Mouse (Mus musculus) hindbrain, embryonic 11.5 days (tissue): Measurements from ENCODE around the gene Hoxc6. TPM values are rescaled to one million over a fixed set of nuclear protein-coding genes. Genes with fewer than 3 reads are reported as not detected.

Experiments
- ATAC-seq: fragments of 200-750 bp; cut with Nextera tagmentation; 2 replicates; pipeline ENCODE4 v1.8.0; 2017; ENCODE audit warnings: mild to moderate bottlenecking, moderate TSS enrichment, moderate library complexity; ENCODE audit not compliant: low FRiP score
- DNase-seq: peaks from one replicate; pipeline ENCODE4 v3.0.0-alpha.2; 2015; ENCODE audit warnings: low spot score
- H3K27ac ChIP-seq: fragments of 300-500 bp; sonication (generic); 2 replicates; pipeline ENCODE4 v1.5.1; 2014; ENCODE audit warnings: mild to moderate bottlenecking, low read depth, low read length
- H3K27me3 ChIP-seq: fragments of 300-500 bp; sonication (generic); 2 replicates; pipeline ENCODE4 v1.6.1; 2014; ENCODE audit warnings: mild to moderate bottlenecking, low read length, moderate library complexity, mixed read lengths; ENCODE audit not compliant: control insufficient read depth, insufficient read depth
- H3K36me3 ChIP-seq: fragments of 300-500 bp; sonication (generic); 2 replicates; pipeline ENCODE4 v1.6.1; 2014; ENCODE audit warnings: mild to moderate bottlenecking, low read length, moderate library complexity, mixed read lengths; ENCODE audit not compliant: control insufficient read depth, insufficient read depth
- H3K4me1 ChIP-seq: fragments of 300-500 bp; sonication (generic); replicated peaks from 2 replicates; pipeline ENCODE4 v1.6.1; 2014; ENCODE audit warnings: low read length, mixed read lengths; ENCODE audit not compliant: control insufficient read depth, insufficient read depth
- H3K4me2 ChIP-seq: fragments of 300-500 bp; sonication (generic); replicated peaks from 2 replicates; pipeline ENCODE4 v1.6.1; 2014; ENCODE audit warnings: mild to moderate bottlenecking, low read depth, low read length
- H3K4me3 ChIP-seq: fragments of 300-500 bp; sonication (generic); 2 replicates; pipeline ENCODE4 v1.5.1; 2014; ENCODE audit warnings: low read depth, low read length
- H3K9ac ChIP-seq: fragments of 300-500 bp; sonication (generic); 2 replicates; pipeline ENCODE4 v1.6.1; 2014; ENCODE audit warnings: low read depth, low read length
- H3K9me3 ChIP-seq: fragments of 300-500 bp; sonication (generic); 2 replicates; pipeline ENCODE4 v1.6.1; 2016; ENCODE audit warnings: low read length; ENCODE audit not compliant: control insufficient read depth
- WGBS: fragments of 180-500 bp; shearing (Covaris S2); extraction: QIAGEN DNeasy Blood & Tissue Kit; methylation state at CpG from one replicate; pipeline ENCODE4 v1.1.7; 2014; 5-methylcytosine and 5-hydroxymethylcytosine counted together
- polyA plus RNA-seq: library from polyadenylated mRNA; unstranded; fragments of >200 nt; fragmentation: Nextera tagmentation; extraction: Ambion mirVana; gene quantifications from 2 replicates; pipeline ENCODE4 v1.2.1, GENCODE M21; 2014

Hoxc6 gene
- polyA plus RNA-seq, 1 experiment from 2014 or later: 0.45 TPM

DNA sequence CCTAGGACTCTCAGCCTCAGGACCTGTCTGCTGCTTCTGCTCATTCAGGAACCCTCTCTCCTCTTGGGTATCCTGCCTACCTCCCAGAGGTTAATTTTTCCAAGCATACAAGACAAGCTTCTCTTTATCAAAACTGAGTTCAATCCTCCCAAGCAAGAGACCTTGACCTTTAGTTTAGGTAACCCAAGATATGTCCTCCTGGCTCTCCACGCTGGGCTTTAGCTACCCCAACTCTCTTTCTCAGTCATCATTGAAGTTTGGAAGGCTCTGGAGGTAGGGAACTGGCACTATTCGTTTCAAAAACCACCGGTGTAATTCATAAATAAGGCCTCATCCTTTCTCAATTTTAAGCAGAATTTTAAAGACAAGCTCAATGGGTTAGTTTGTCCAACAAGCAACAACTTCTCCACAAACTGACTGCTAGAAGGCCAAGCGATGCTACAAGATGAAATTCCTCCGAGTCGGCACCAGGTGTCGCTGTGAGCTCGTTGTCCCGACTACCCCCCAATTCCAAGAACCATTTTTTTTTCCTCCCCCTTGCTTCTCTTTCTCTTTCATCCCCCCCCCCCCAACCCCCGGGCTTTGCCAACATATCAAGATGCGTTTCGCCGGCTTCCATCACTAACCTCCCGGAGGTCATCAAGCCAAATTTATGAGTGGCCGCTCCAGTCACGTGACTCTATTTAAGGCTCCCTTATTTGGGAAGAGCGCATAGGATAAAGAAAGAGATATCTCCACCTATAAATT, 15.4 kb downstream of the Hoxc6 start:
- Histone ChIP-seq H3K27ac (peak overlapping the region; percentile 90; the same call in 1 of the 2 replicates), H3K27me3 (peaks cover 98% of the 10 kb centered on the region), H3K9me3 (no peaks in the 10 kb centered on the region), H3K4me1 (peaks cover 2% of the 10 kb centered on the region; the same call in 1 of the 2 replicates), H3K4me3 (peak overlapping the region; percentile 46), H3K4me2 (0 out of 2 replicates have a peak overlapping the region, but pooled peaks have one; percentile 36), H3K36me3 (no peaks in the 10 kb centered on the region), H3K9ac (no peak overlapping the region; the same call in 1 of the 2 replicates)
- WGBS: 3% methylated on average over 17 of the region's 17 CpGs
- DNase-seq: peak; percentile 74
- ATAC-seq: peak; percentile 17; the same call in 1 of the 2 replicates

- ATAC-seq (peak; percentile 57), DNase-seq (peak; percentile 64)
- Histone ChIP-seq H3K27me3 (peaks cover 98% of the 10 kb centered on the region), H3K4me3 (peak overlapping the region; percentile 46), H3K4me2 (peak overlapping the region; percentile 36), H3K9me3 (no peaks in the 10 kb centered on the region), H3K4me1 (peaks cover 2% of the 10 kb centered on the region; the same call in 1 of the 2 replicates), H3K9ac (peak overlapping the region; percentile 74), H3K36me3 (no peaks in the 10 kb centered on the region), H3K27ac (peak overlapping the region; percentile 90)
- under 1% methylated on average over 48 of the region's 57 CpGs for WGBS
These were observed 16.3 kb downstream of the Hoxc6 start for GRCm38 (mm10) chr15:103014166-103015008.

DNA sequence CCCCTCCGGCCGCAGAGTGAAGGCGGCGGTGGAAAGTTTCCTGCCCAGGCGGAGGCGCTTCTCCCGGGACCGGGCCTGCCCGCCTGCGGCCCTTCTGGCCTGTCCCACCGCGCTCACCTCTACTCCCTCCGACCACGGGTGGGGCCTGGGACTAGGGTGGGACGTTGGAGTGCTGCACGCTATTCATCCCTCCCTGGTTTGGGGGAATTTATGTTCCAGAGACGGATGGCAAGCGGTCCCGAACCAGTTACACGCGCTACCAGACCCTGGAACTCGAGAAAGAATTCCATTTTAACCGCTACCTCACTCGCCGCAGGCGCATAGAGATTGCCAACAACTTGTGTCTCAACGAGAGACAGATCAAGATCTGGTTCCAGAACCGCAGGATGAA, 16.9 kb downstream of the Hoxc6 start:
- Histone ChIP-seq H3K27ac (peak overlapping the region; percentile 90), H3K36me3 (no peaks in the 10 kb centered on the region), H3K4me1 (peaks cover 2% of the 10 kb centered on the region; the same call in 1 of the 2 replicates), H3K4me2 (peak overlapping the region; percentile 36), H3K9me3 (no peaks in the 10 kb centered on the region), H3K4me3 (peak overlapping the region; percentile 46), H3K27me3 (peaks cover 98% of the 10 kb centered on the region), H3K9ac (peak overlapping the region; percentile 74)
- DNase-seq: no peak
- ATAC-seq: peak; percentile 8; the same call in 1 of the 2 replicates
- under 1% methylated on average over 28 of the region's 28 CpGs for WGBS

GRCm38 (mm10) chr15:103015406-103016166, 17.5 kb downstream of the Hoxc6 start:
- H3K4me1 ChIP-seq: peaks cover 2% of the 10 kb centered on the region; the same call in 1 of the 2 replicates
- H3K36me3 ChIP-seq: no peaks in the 10 kb centered on the region
- peak overlapping the region; percentile 36 for H3K4me2 ChIP-seq
- ATAC-seq: no peak
- peak overlapping the region; percentile 90 for H3K27ac ChIP-seq
- H3K9me3 ChIP-seq: no peaks in the 10 kb centered on the region
- WGBS: 1% methylated on average over 19 of the region's 19 CpGs
- H3K27me3 ChIP-seq: peaks cover 98% of the 10 kb centered on the region
- no peak for DNase-seq
- peak overlapping the region; percentile 46 for H3K4me3 ChIP-seq
- H3K9ac ChIP-seq: peak overlapping the region; percentile 74

DNA sequence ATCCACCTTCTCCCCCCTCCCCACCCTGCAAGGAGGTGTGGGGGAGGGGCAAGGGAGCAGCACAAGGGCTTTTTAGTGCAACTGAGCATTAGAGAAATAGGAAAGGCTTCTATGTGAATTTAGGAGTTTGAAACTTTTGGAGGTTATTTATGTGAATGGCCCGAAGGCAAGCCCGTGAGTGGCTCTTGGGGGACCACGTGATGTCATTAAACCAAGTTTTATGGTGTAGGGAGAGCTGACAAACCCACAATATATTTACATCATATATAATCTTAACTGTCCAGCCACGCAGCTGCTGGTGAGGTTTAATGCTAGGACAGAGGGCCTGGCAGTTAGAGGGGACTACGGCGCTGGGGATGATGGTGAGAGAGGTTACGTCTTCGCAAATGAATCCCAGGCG, 20.6 kb downstream of the Hoxc6 start, which contains the start of gene Hoxc4:
TSS of gene Hoxc4 (plus strand) at position 299 of the 400 bp plus-strand sequence.
- Histone ChIP-seq H3K27me3 (peaks cover 98% of the 10 kb centered on the region), H3K4me1 (no peaks in the 10 kb centered on the region), H3K4me3 (peak within 1 kb of the TSS; percentile 15), H3K27ac (0 out of 2 replicates have a peak within 1 kb of the TSS, but pooled peaks have one; percentile 30), H3K9me3 (no peaks in the 10 kb centered on the region), H3K36me3 (no peaks in the 10 kb centered on the region), H3K4me2 (peak within 1 kb of the TSS; percentile 36), H3K9ac (peak within 1 kb of the TSS; percentile 35; the same call in 1 of the 2 replicates)
- ATAC-seq: no peak
- WGBS: 3% methylated on average over 9 of the region's 9 CpGs
- DNase-seq: no peak

GRCm38 (mm10) chr15:103020899-103021418, 22.9 kb downstream of the Hoxc6 start:
- under 1% methylated on average over 8 of the region's 8 CpGs for WGBS
- no peak overlapping the region for H3K27ac ChIP-seq
- no peaks in the 10 kb centered on the region for H3K36me3 ChIP-seq
- H3K9ac ChIP-seq: no peak overlapping the region
- ATAC-seq (no peak), DNase-seq (no peak)
- H3K27me3 ChIP-seq: peaks cover 97% of the 10 kb centered on the region
- no peak overlapping the region for H3K4me3 ChIP-seq
- no peaks in the 10 kb centered on the region for H3K4me1 ChIP-seq
- 0 out of 2 replicates have a peak overlapping the region, but pooled peaks have one; percentile 8 for H3K4me2 ChIP-seq
- no peaks in the 10 kb centered on the region for H3K9me3 ChIP-seq

DNA sequence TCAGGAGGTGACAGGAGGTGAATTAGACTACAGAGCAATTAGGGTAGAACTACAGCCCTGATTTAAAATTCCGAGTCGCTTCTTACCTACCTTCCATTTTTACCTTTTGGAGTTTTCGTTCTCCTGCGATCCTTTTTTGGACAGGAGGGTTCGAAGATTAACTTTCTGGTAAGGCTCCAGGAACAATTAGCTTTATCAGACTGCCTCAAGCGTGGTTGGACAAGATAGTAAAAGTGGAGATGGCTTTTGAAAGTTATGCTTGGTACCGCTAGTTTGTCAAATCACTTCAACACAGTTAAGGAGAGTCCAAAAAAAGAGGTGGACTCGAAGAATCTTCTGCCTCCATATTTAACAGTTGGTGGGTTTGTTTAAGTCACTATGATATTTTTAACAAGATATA, 23.5 kb downstream of the Hoxc6 start:
- Histone ChIP-seq H3K4me1 (no peaks in the 10 kb centered on the region), H3K4me3 (no peak overlapping the region)

GRCm38 (mm10) chr15:103024131-103024530, 26.1 kb downstream of the Hoxc6 start:
- Histone ChIP-seq H3K4me3 (no peak overlapping the region), H3K4me2 (no peak overlapping the region), H3K36me3 (no peaks in the 10 kb centered on the region), H3K27ac (no peak overlapping the region), H3K9me3 (no peaks in the 10 kb centered on the region), H3K27me3 (peaks cover 97% of the 10 kb centered on the region), H3K9ac (no peak overlapping the region), H3K4me1 (no peaks in the 10 kb centered on the region)
- DNase-seq: no peak
- ATAC-seq: no peak
- 0% methylated on average over 2 of the region's 2 CpGs for WGBS

More for the DNA sequence above, 23.5 kb downstream of the Hoxc6 start:
- no peak overlapping the region for H3K9ac ChIP-seq
- WGBS: 8% methylated on average over 8 of the region's 8 CpGs
- H3K27ac ChIP-seq: no peak overlapping the region
- H3K36me3 ChIP-seq: no peaks in the 10 kb centered on the region
- 0 out of 2 replicates have a peak overlapping the region, but pooled peaks have one; percentile 8 for H3K4me2 ChIP-seq
- ATAC-seq (no peak), DNase-seq (no peak)
- H3K27me3 ChIP-seq: peaks cover 97% of the 10 kb centered on the region
- no peaks in the 10 kb centered on the region for H3K9me3 ChIP-seq
